Mouse (Mus musculus) ES-CJ7 (cell line): ENCODE measurements at regions not wholly inside any gene's neighbourhood (a gene's known extent, or its start where the extent isn't known, plus 50 kb on each side); places are given as distances from the start of the nearest gene placed in this dataset.

Source experiments
- DNase-seq: peaks from one replicate; pipeline ENCODE4 v3.0.0; 2011; ENCODE audit warnings: low read depth, low spot score

DNA sequence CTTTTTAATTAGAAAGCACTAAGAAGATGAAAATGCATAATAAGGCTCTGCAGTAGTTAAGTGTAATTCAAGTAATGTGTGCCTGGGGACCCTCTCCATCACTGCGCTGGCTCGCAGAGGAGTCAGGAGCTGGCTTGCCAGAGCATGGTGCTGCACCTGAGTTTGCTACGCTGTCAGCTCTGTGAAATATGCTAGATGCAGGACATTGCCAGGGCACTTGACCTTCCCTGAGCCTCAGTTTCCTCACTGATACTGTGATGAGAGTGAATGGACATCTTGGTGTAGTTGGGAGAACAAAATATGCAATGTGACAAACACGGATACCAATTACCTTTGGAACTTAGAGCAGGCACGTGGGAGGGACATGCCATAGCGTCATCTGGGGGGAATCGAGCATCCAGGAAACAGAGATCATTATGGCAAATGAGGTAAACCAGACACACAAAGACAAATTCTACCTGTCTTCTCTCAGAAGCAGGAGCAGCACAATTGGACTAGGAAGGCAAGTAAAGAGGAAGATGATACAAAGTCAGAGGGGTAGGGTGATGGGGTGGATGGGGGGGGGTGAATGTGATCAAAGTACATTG, 133.6 kb upstream of the Slco3a1 start:
- DNase-seq, result no peak

DNA sequence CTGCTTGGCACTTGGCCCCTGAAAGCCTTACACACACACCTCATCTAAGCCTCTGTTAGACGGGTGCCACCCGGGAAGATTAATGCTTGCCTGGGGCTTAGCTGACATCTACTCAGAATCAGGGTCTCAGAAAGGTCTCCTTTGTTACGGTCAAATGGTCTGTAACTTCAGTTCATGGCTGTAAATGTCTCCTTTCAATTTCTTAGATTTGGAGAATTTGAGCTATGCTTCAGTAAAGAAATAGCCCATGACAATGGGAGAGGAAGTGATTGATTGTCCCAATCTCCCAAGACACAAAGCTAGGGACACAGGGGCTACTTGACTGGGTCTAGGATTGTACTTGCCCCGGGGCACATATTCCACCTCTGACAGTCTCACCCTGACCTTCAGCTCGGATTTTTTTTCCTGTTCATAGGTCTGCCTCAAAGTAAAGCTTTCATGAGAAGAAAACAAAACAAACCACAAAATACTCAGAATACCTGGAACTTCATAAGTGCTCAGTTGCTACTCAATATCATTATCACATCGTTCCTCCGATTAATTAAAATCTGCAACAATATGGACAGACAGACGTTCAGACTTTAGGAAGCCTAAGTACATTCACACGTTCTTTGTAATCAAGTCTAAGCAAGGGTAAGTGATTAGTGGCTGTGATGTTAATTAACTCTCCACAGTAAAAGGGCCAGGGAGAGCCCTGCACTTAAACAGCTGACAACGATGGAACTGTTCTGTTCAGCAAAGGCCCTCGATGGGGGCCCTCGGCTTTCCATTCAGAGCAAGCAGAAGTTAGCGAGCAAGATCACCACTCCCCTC, 132.9 kb upstream of the Slco3a1 start:
- DNase-seq, result peak; percentile 38

DNA sequence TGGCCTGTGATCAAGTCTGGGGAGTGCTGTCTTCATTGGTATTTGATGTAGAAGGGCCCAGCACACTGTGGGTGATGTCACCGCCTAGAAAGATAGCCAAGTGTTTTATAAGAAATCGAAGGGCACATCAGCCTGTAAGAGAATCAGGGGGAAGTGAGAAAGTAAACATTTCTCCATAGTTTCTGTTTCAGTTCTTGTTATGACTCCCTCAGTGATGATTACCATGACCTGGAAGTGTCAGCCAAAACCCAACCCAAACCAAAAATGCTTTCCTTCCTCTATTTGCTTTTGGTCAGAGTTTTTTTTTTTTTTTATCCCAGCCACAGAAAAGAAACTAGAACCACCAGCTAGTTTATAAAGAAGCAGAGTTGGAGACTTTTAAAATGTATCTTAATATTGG, 129.4 kb upstream of the Slco3a1 start:
- no peak for DNase-seq

DNA sequence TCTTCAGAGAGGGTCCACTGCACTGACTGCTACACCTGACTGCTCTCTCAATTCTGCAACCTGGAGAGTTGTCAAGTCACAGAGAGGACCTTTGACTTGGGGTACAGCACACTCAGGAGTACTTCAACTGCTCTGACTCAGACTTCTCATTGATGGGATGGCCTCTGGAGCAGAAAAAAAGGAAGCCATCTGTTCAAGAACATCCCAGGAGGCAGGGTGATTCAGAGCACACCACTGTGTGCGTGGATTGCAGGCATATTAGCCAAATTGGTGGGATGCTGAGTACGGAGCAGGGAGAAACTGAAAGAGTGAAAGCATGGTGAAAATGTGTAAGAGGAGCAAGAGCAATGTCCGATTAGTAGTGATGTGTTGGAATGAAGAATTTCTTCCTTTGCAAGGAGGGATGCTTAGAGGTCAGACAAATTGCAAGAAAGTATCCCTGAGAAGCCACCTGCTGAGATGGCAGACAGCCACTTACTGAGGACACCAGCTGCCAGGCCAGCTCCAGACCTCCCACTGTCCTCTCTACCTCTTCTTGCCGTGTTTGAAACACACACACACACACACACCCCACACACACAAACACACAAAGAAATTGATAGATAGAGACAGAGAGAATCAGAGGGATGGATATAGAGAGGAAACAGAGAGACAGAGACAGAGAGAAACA, 119.2 kb upstream of the Slco3a1 start:
- DNase-seq, result no peak

DNA sequence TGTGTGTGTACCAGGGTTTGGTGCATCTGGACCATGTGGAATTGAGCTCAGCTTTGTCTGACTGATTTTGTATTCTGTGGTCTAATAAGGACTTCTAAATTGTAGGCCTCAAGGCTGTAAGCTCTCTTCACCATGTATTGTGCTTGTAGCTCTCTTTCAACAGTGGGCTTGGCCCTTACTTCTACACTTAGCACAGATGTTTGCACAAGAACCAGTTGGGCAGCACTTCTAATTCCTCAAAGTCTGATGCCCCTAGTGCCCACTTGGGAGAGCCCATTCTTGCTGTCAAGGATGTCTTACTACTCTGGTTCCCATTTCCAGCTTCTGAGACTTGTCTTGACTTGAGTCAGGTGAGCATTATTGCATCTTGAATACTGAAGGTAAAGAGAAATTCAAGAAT, 114.5 kb upstream of the Slco3a1 start:
- no peak for DNase-seq

DNA sequence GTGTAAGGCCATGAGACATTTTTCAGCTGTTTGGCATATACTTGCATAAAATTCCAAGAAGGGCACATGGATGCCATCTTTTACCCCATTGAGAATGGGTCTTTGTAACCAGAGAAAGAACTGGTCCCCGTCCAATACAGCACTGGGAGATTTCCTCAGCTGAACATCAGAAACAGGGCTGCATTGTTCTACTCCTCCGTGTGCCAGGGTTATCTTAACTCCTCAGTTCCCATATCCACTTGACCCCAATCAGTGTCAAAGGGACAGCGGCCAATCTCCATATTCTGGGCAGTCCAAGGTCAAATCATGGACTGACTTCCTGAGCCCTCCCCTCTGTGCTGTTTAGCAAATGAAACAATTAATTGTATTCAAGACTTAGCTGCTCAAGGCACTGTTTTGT, 112.5 kb upstream of the Slco3a1 start:
- peak; percentile 61 for DNase-seq

DNA sequence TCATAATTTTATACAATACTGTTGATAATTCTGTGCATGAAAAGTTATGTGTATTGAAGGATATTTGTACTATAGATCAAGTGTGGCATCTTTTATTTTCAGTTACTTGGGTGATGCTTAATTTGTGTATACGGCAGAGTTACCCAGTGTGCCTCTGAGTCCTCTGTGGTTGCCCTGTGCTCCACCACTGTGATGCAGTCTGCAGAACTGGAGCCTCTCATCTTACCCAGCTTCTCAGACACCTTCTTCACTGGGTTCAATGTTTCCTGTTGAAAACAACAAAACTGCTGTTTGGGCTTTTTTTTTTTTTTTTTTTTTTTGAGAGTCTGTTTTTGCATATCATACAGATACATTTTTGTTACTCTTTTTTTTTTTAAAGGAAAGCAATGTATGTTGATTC, 109.2 kb upstream of the Slco3a1 start:
- DNase-seq, result no peak

DNA sequence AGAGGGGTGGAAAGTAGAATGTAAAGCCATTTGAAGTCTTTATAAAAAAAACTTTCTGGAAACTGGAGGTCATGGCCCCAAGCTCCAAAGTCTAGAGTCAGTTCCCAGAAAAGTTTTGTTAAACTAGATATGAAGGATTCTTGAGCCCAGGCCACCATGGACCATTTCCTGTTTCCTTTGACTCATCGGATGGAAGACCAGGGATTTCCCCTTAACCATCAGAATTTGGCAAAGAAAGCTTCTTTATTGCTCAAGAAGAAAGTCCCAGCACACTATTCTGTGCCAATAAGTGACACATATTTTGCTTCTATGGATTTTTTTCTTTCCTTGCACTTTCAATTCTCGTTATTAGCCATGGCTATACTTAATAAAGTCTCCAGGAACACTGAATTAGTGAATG, 92.7 kb upstream of the Slco3a1 start:
- no peak for DNase-seq

DNA sequence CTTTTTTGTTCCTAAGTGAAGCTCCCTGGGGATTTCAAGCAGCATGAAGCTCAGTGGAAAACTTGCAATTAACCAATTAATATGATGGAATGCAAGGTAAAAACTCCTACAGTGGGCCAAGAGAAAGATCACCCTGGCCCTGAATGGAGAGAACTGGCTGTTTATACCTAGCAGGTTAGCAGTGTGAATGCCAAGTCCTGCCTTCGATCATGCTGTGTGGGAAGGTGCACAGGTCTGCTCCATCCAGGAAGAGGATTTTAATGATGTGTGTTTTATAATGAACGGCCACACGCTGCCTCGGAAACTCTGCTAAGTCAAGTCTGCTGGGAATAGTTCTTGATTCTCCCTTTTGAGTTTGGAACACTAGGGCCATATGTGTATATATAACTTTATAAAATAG, 85.6 kb upstream of the Slco3a1 start:
- no peak for DNase-seq

DNA sequence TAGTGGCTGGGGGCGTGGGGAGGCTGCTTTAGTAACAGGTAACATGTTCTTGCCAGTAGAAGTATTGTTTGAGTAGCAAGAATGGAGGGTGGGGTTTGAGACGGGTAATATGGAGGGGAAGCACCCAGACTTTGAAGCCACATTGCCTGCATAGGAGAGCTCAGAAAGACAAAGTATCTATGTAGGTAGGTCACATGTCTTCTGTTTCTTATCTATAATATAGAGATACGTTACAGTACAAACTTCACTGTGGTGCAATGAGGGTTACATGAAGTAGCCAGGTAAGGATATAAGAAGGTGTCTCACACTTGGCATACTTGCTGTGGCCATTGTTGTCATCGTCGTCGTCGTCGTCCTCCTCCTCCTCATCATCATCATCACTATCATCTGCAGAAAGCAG, 77.6 kb upstream of the Slco3a1 start:
- no peak for DNase-seq

DNA sequence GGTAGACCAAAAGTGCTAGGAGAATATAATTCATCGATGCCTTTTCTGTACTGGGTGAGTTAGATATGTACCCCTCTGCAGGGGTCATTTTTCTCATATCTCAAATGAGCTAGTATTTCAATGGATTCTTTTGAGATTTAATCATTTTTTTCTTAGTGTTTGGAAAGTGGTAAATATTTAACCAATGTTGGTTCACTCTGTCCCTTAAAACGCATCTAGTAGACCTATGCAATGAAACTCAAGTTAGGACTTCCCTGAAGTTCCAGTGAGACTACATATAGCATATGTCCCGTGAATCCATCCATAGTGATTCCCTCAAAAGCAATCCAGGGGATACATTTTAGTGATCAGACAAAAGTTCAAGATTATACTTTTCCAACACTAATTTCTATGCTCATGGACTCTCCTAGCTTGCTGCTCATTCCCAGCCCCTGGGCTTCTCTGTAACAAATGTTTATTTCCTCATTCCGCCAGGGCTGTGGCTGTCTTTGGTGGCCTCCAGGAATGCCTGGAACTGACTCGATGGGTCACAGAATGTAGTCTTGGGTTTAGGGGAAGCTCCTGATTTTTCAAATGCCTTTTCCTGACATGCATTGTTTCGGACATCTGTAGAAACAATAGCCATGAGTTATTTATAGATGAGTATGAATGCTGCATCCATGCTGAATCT, 74.4 kb upstream of the Slco3a1 start:
- no peak for DNase-seq
